ENCODE assay signal across 14 mouse cellular contexts in the genomic region with DNA sequence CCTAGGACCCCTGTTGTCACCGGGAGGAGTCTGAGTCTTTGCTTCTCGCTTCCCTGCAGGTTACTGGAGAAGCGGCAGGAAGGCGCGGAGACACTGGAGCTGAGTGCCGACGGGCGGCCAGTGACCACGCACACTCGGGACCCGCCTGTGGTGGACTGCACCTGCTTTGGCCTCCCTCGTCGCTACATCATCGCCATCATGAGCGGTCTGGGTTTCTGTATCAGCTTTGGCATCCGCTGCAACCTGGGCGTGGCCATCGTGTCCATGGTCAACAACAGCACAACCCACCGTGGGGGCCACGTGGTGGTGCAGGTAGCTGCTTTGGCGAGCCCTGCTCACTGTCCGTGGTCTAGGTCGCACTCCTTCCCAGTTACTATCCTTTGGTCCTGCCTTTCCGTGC. TPM values are rescaled to one million over a fixed set of nuclear protein-coding genes. Genes with fewer than 3 reads are reported as not detected.
A peak's percentile ranks its signal among the peaks of the same experiment; 100 is the strongest.
DNase-seq lines count a peak whose midpoint lies in the region; ATAC-seq and TF ChIP-seq lines count a peak whose summit lies in the region.
"Had no signal": no experiment of that assay in that cellular context is flagged by ENCODE, and none has a peak within 500 bp of the region (broad histone marks: within the 10 kb centered on the region; RNA-seq: fewer than 3 reads in every experiment).

No protein-coding gene starts in this region.

- H3K27me3 ChIP-seq in kidney, embryonic 16.5 days (ENCODE audit: insufficient read depth, low read length), result peaks cover 69% of the 10 kb centered on the region
- H3K27me3 ChIP-seq in forebrain, embryonic 14.5 days (replicated peaks; ENCODE audit: control insufficient read depth, insufficient read depth, low read length), result peaks cover 55% of the 10 kb centered on the region
- H3K27me3 ChIP-seq in midbrain, embryonic 12.5 days, result peaks cover 97% of the 10 kb centered on the region
- H3K27me3 ChIP-seq in intestine, postnatal 0 days (replicated peaks; ENCODE audit: control insufficient read depth, insufficient read depth, low read length), result peaks cover 69% of the 10 kb centered on the region

- 0 out of 2 replicates have a peak, but pooled peaks have one; percentile 35 for ATAC-seq in kidney, embryonic 16.5 days (ENCODE audit: low FRiP score, low TSS enrichment)
- no peak for ATAC-seq in forebrain, embryonic 14.5 days
- ATAC-seq in midbrain, embryonic 12.5 days (ENCODE audit: low FRiP score, low read depth), result no peak
- no peak for ATAC-seq in intestine, postnatal 0 days
- ATAC-seq in granulocyte monocyte progenitor cell, adult 5-6 weeks (replicated peaks; ENCODE audit: poor library complexity, severe bottlenecking), result no peak

- H3K4me1 ChIP-seq in kidney, embryonic 16.5 days (ENCODE audit: insufficient read depth, low read length), result 0 out of 2 replicates have a peak, but pooled peaks cover 5% of the 10 kb centered on the region
- H3K4me1 ChIP-seq in forebrain, embryonic 14.5 days (ENCODE audit: control insufficient read depth, insufficient read depth, low read length), result peaks cover 6% of the 10 kb centered on the region; the same call in 1 of the 2 replicates
- H3K4me1 ChIP-seq in midbrain, embryonic 12.5 days, result peaks cover 18% of the 10 kb centered on the region
- H3K4me1 ChIP-seq in intestine, postnatal 0 days (replicated peaks; ENCODE audit: control insufficient read depth, insufficient read depth, low read length), result no peaks in the 10 kb centered on the region

- 5% methylated on average over 24 of the region's 24 CpGs for WGBS in kidney, embryonic 16.5 days
- 5% methylated on average over 24 of the region's 24 CpGs for WGBS in forebrain, embryonic 14.5 days
- WGBS in midbrain, embryonic 12.5 days, result 4% methylated on average over 24 of the region's 24 CpGs
- WGBS in intestine, postnatal 0 days, result 6% methylated on average over 24 of the region's 24 CpGs

- no peak for TF ChIP-seq CTCF in intestine, postnatal 0 days (IDR thresholded peaks at IDR 0.05; ENCODE audit: low read depth)

- no peak overlapping the region for H3K27ac ChIP-seq in kidney, embryonic 16.5 days (ENCODE audit: low read length)
- no peak overlapping the region for H3K27ac ChIP-seq in forebrain, embryonic 14.5 days (ENCODE audit: low read depth, low read length)
- no peak overlapping the region for H3K27ac ChIP-seq in midbrain, embryonic 12.5 days (replicated peaks)
- no peak overlapping the region for H3K27ac ChIP-seq in intestine, postnatal 0 days (ENCODE audit: low read depth, low read length)
- H3K27ac ChIP-seq: heart, embryonic 13.5 days had no signal

- H3K9ac ChIP-seq in kidney, embryonic 16.5 days (replicated peaks; ENCODE audit: low read length), result no peak overlapping the region
- H3K9ac ChIP-seq in forebrain, embryonic 14.5 days (ENCODE audit: low read length), result no peak overlapping the region
- no peak overlapping the region for H3K9ac ChIP-seq in midbrain, embryonic 12.5 days (replicated peaks)
- no peak overlapping the region for H3K9ac ChIP-seq in intestine, postnatal 0 days (ENCODE audit: low read depth, low read length)
- H3K9ac ChIP-seq: heart, embryonic 13.5 days; lung, embryonic 14.5 days had no signal

- no peak overlapping the region for H3K4me2 ChIP-seq in kidney, embryonic 16.5 days (replicated peaks; ENCODE audit: low read depth, low read length)
- H3K4me2 ChIP-seq in forebrain, embryonic 14.5 days (ENCODE audit: low read length), result peak overlapping the region; percentile 20
- H3K4me2 ChIP-seq in midbrain, embryonic 12.5 days (replicated peaks), result peak overlapping the region; percentile 12; the same call in 1 of the 2 replicates
- no peak overlapping the region for H3K4me2 ChIP-seq in intestine, postnatal 0 days (replicated peaks; ENCODE audit: low read depth)
- H3K4me2 ChIP-seq: heart, embryonic 13.5 days; lung, embryonic 14.5 days had no signal

- H3K4me3 ChIP-seq in kidney, embryonic 16.5 days (ENCODE audit: low read length), result peak overlapping the region; percentile 13; the same call in 1 of the 2 replicates
- peak overlapping the region; percentile 8; the same call in 1 of the 2 replicates for H3K4me3 ChIP-seq in forebrain, embryonic 14.5 days (ENCODE audit: low read depth, low read length)
- H3K4me3 ChIP-seq in midbrain, embryonic 12.5 days, result no peak overlapping the region
- no peak overlapping the region for H3K4me3 ChIP-seq in intestine, postnatal 0 days (ENCODE audit: low read depth, low read length)
- H3K4me3 ChIP-seq: heart, embryonic 13.5 days had no signal

- no peaks in the 10 kb centered on the region for H3K36me3 ChIP-seq in kidney, embryonic 16.5 days (ENCODE audit: insufficient read depth, low read length)
- H3K36me3 ChIP-seq in forebrain, embryonic 14.5 days (ENCODE audit: control insufficient read depth, insufficient read depth, low read length), result no peaks in the 10 kb centered on the region
- no peaks in the 10 kb centered on the region for H3K36me3 ChIP-seq in midbrain, embryonic 12.5 days
- no peaks in the 10 kb centered on the region for H3K36me3 ChIP-seq in intestine, postnatal 0 days (ENCODE audit: control insufficient read depth, insufficient read depth)

- H3K9me3 ChIP-seq in kidney, embryonic 16.5 days (ENCODE audit: low read length), result peaks cover 19% of the 10 kb centered on the region
- H3K9me3 ChIP-seq in forebrain, embryonic 14.5 days (replicated peaks; ENCODE audit: control insufficient read depth, low read length), result no peaks in the 10 kb centered on the region
- H3K9me3 ChIP-seq in midbrain, embryonic 12.5 days, result peaks cover 12% of the 10 kb centered on the region; the same call in 1 of the 2 replicates
- peaks cover 9% of the 10 kb centered on the region for H3K9me3 ChIP-seq in intestine, postnatal 0 days (ENCODE audit: control insufficient read depth)

- DNase-seq in kidney, postnatal 10 days, result no peak
- peak; percentile 65 for DNase-seq in cerebellum, adult 8-10 months
- no peak for DNase-seq in forebrain, embryonic 14.5 days (ENCODE audit: low spot score)
- no peak for DNase-seq in liver
- DNase-seq: kidney, adult 8-10 months; lung, embryonic 14.5 days; right cerebral cortex, postnatal 25 days; thymus, adult 18-20 months had no signal

RNA-seq across cellular contexts. Expression of a gene that starts 4.9 kb away (rescaled TPM):
- polyA plus RNA-seq in kidney, embryonic 16.5 days (2015; fragmentation: Nextera tagmentation; extraction: Ambion mirVana), result 0.19 and 0.42 TPM in 2 replicates
- polyA plus RNA-seq in forebrain, embryonic 14.5 days (2014; fragmentation: Nextera tagmentation; extraction: Ambion mirVana), result 14.6 and 15.9 TPM in 2 replicates
- polyA plus RNA-seq in midbrain, embryonic 12.5 days (2016; fragmentation: Nextera tagmentation; extraction: Ambion mirVana), result 0.61 and 1.0 TPM in 2 replicates
- not detected in 2 replicates for polyA plus RNA-seq in intestine, postnatal 0 days (2015; fragmentation: Nextera tagmentation; extraction: Ambion mirVana)
- total RNA-seq in granulocyte monocyte progenitor cell, adult 5-6 weeks (2014; fragmentation: Nextera tagmentation), result 0.17 TPM in 1 of 2 replicates, not detected in the other
- not detected in 2 replicates for total RNA-seq in granulocyte monocyte progenitor cell, adult 5-6 weeks (2017)

RNA-seq across cellular contexts. Expression of a gene that starts 10.7 kb away (rescaled TPM):
- not detected in 2 replicates for polyA plus RNA-seq in kidney, embryonic 16.5 days (2015; fragmentation: Nextera tagmentation; extraction: Ambion mirVana)
- polyA plus RNA-seq in forebrain, embryonic 14.5 days (2014; fragmentation: Nextera tagmentation; extraction: Ambion mirVana), result not detected in 2 replicates
- not detected in 2 replicates for polyA plus RNA-seq in midbrain, embryonic 12.5 days (2016; fragmentation: Nextera tagmentation; extraction: Ambion mirVana)
- not detected in 2 replicates for polyA plus RNA-seq in intestine, postnatal 0 days (2015; fragmentation: Nextera tagmentation; extraction: Ambion mirVana)
- total RNA-seq in granulocyte monocyte progenitor cell, adult 5-6 weeks (2014; fragmentation: Nextera tagmentation), result not detected in 2 replicates
- total RNA-seq in granulocyte monocyte progenitor cell, adult 5-6 weeks (2017), result not detected in 2 replicates
- polyA plus RNA-seq: heart, embryonic 13.5 days; lung, embryonic 14.5 days had no signal

RNA-seq across cellular contexts. Expression of a gene that starts 12.1 kb away (rescaled TPM):
- not detected in 2 replicates for polyA plus RNA-seq in kidney, embryonic 16.5 days (2015; fragmentation: Nextera tagmentation; extraction: Ambion mirVana)
- not detected in 2 replicates for polyA plus RNA-seq in forebrain, embryonic 14.5 days (2014; fragmentation: Nextera tagmentation; extraction: Ambion mirVana)
- polyA plus RNA-seq in midbrain, embryonic 12.5 days (2016; fragmentation: Nextera tagmentation; extraction: Ambion mirVana), result 1.3 and 2.4 TPM in 2 replicates
- not detected in 2 replicates for polyA plus RNA-seq in intestine, postnatal 0 days (2015; fragmentation: Nextera tagmentation; extraction: Ambion mirVana)
- not detected in 2 replicates for total RNA-seq in granulocyte monocyte progenitor cell, adult 5-6 weeks (2014; fragmentation: Nextera tagmentation)
- total RNA-seq in granulocyte monocyte progenitor cell, adult 5-6 weeks (2017), result not detected in 2 replicates
- total RNA-seq: left cerebral cortex, adult 18-20 months had no signal
- polyA plus RNA-seq: heart, embryonic 13.5 days; lung, embryonic 14.5 days had no signal

RNA-seq across cellular contexts. Expression of a gene that starts 14.3 kb away (rescaled TPM):
- polyA plus RNA-seq in kidney, embryonic 16.5 days (2015; fragmentation: Nextera tagmentation; extraction: Ambion mirVana), result 81.2 and 88.6 TPM in 2 replicates
- 24.4 and 26.8 TPM in 2 replicates for polyA plus RNA-seq in forebrain, embryonic 14.5 days (2014; fragmentation: Nextera tagmentation; extraction: Ambion mirVana)
- polyA plus RNA-seq in midbrain, embryonic 12.5 days (2016; fragmentation: Nextera tagmentation; extraction: Ambion mirVana), result 38.0 and 39.4 TPM in 2 replicates
- polyA plus RNA-seq in intestine, postnatal 0 days (2015; fragmentation: Nextera tagmentation; extraction: Ambion mirVana), result 86.8 and 102 TPM in 2 replicates
- total RNA-seq in granulocyte monocyte progenitor cell, adult 5-6 weeks (2014; fragmentation: Nextera tagmentation), result 53.4 and 59.8 TPM in 2 replicates
- total RNA-seq in granulocyte monocyte progenitor cell, adult 5-6 weeks (2017), result 31.2 and 42.5 TPM in 2 replicates

RNA-seq across cellular contexts. Expression of a gene that starts 14.6 kb away (rescaled TPM):
- 109 and 112 TPM in 2 replicates for polyA plus RNA-seq in kidney, embryonic 16.5 days (2015; fragmentation: Nextera tagmentation; extraction: Ambion mirVana)
- polyA plus RNA-seq in forebrain, embryonic 14.5 days (2014; fragmentation: Nextera tagmentation; extraction: Ambion mirVana), result 101 and 108 TPM in 2 replicates
- 92.3 and 103 TPM in 2 replicates for polyA plus RNA-seq in midbrain, embryonic 12.5 days (2016; fragmentation: Nextera tagmentation; extraction: Ambion mirVana)
- 63.6 and 64.7 TPM in 2 replicates for polyA plus RNA-seq in intestine, postnatal 0 days (2015; fragmentation: Nextera tagmentation; extraction: Ambion mirVana)
- 74.2 and 91.6 TPM in 2 replicates for total RNA-seq in granulocyte monocyte progenitor cell, adult 5-6 weeks (2014; fragmentation: Nextera tagmentation)
- total RNA-seq in granulocyte monocyte progenitor cell, adult 5-6 weeks (2017), result 48.8 and 58.4 TPM in 2 replicates

Comparison
In these comparisons a context has a peak if more than half of its experiments do, and no peak if none do; other contexts are left out.
1. H3K4me2 ChIP-seq: peak in forebrain, embryonic 14.5 days (single experiment) and midbrain, embryonic 12.5 days (single experiment); none in kidney, embryonic 16.5 days (single experiment) and intestine, postnatal 0 days (single experiment).
2. H3K4me3 ChIP-seq: peak in kidney, embryonic 16.5 days (single experiment) and forebrain, embryonic 14.5 days (single experiment); none in midbrain, embryonic 12.5 days (single experiment) and intestine, postnatal 0 days (single experiment).